Mouse (Mus musculus): ENCODE results near the gene Slf2. TPM values are rescaled to one million over a fixed set of nuclear protein-coding genes. Genes with fewer than 3 reads are reported as not detected.
A peak's percentile ranks its signal among the peaks of the same experiment; 100 is the strongest.

Slf2 gene
- polyA plus RNA-seq, 1 experiment from 2014 or later = 46.4 TPM

DNA sequence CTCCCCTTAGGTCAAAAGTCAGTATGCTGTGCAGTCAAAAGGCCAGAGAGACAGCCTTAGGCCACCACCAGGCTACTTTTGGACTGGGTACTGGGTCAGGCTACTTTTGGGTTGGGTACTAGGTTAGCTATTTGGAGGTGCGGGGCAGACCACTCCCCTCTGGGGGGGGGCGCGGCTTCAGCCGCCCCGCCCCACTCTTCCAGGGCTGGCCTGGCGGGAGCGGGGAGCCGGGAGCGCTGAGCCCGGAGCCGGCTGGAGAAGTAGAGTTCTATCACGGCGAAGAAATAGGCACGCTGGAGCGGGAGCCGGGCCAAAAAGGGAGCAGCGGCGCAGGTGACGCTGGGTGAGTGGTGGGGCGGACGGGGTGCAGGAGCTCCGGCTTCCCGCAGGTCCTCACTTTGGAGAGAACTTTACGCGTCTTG lies 84.0 kb downstream of the Slf2 start:
- Histone ChIP-seq H3K4me2 (ENCODE audit: low read depth) (peak overlapping the region; percentile 87), H3K9me3 (ENCODE audit: control insufficient read depth, low read length) (no peaks in the 10 kb centered on the region), H3K36me3 (ENCODE audit: control insufficient read depth, insufficient read depth, low read length) (peaks cover 2% of the 10 kb centered on the region; the same call in 1 of the 2 replicates), H3K27ac (ENCODE audit: low read depth, low read length) (peak overlapping the region; percentile 58), H3K9ac (ENCODE audit: low read length) (peak overlapping the region; percentile 94), H3K4me1 (ENCODE audit: control insufficient read depth, insufficient read depth, low read length) (peaks cover 22% of the 10 kb centered on the region), H3K27me3 (ENCODE audit: control insufficient read depth, insufficient read depth, low read length) (no peaks in the 10 kb centered on the region), H3K4me3 (ENCODE audit: low read depth, low read length) (peak overlapping the region; percentile 81)
- DNase-seq (ENCODE audit: low spot score) = peak; percentile 62
- no peak for ATAC-seq (ENCODE audit: insufficient read depth, low FRiP score, low TSS enrichment)
- 0% methylated on average over 21 of the region's 25 CpGs for WGBS

DNA sequence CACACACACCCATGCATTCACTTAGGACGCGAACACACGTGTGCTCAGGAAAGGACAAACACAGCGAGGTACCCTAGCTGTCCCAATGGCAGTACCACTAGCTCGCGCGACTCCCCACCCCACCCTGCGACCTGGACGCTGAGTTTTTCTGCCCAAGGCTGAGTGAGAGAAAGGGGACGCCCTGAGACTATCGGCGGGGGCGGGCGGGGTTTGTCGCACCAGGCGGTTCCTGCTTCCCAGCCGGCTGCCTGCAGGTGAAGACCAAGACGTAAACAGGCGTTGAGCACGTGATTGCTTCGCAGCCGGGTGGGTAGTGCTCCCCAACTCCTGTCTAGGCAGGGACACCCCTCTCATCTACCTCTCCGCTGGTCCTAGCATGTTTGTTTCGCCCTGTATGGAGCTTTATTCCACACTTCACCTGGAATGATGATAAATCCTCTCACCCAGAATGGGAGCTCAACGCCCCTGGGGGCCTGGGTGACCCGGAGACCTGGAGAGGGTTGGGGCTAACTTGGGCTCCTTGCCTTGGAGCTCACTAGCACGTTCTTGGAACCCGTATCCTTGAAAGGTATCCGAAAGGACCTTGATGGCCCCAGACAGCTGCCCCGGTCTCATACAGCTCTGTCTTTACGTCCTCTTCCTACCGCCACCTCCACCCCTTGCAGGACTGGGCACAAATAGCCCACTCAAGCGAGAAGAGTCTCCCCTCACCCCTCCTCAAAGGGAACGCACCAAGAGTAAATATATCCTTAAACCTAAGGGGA lies 84.7 kb downstream of the Slf2 start:
- H3K4me2 ChIP-seq (ENCODE audit: low read depth) = peak overlapping the region; percentile 87
- WGBS = 1% methylated on average over 34 of the region's 34 CpGs
- peak overlapping the region; percentile 93 for H3K27ac ChIP-seq (ENCODE audit: low read depth, low read length)
- H3K4me1 ChIP-seq (ENCODE audit: control insufficient read depth, insufficient read depth, low read length) = peaks cover 28% of the 10 kb centered on the region
- peaks cover 1% of the 10 kb centered on the region; the same call in 1 of the 2 replicates for H3K36me3 ChIP-seq (ENCODE audit: control insufficient read depth, insufficient read depth, low read length)
- no peaks in the 10 kb centered on the region for H3K9me3 ChIP-seq (ENCODE audit: control insufficient read depth, low read length)
- peak overlapping the region; percentile 81 for H3K4me3 ChIP-seq (ENCODE audit: low read depth, low read length)
- peak; percentile 43 for DNase-seq (ENCODE audit: low spot score)
- H3K27me3 ChIP-seq (ENCODE audit: control insufficient read depth, insufficient read depth, low read length) = no peaks in the 10 kb centered on the region
- H3K9ac ChIP-seq (ENCODE audit: low read length) = peak overlapping the region; percentile 94
- ATAC-seq (ENCODE audit: insufficient read depth, low FRiP score, low TSS enrichment) = no peak; the same call in 1 of the 2 replicates

- Histone ChIP-seq H3K4me2 (ENCODE audit: low read depth) (peak overlapping the region; percentile 87), H3K27ac (ENCODE audit: low read depth, low read length) (peak overlapping the region; percentile 93), H3K9ac (ENCODE audit: low read length) (peak overlapping the region; percentile 94), H3K9me3 (ENCODE audit: control insufficient read depth, low read length) (no peaks in the 10 kb centered on the region), H3K27me3 (ENCODE audit: control insufficient read depth, insufficient read depth, low read length) (no peaks in the 10 kb centered on the region), H3K4me1 (ENCODE audit: control insufficient read depth, insufficient read depth, low read length) (peaks cover 35% of the 10 kb centered on the region), H3K4me3 (ENCODE audit: low read depth, low read length) (peak overlapping the region; percentile 81), H3K36me3 (ENCODE audit: control insufficient read depth, insufficient read depth, low read length) (peaks cover 4% of the 10 kb centered on the region)
- under 1% methylated on average over 16 of the region's 18 CpGs for WGBS
- DNase-seq (ENCODE audit: low spot score) = peak; percentile 86
- peak; percentile 49; the same call in 1 of the 2 replicates for ATAC-seq (ENCODE audit: insufficient read depth, low FRiP score, low TSS enrichment)
These were observed 85.6 kb downstream of the Slf2 start for GRCm38 (mm10) chr19:45016341-45017215.

- Histone ChIP-seq H3K27me3 (ENCODE audit: control insufficient read depth, insufficient read depth, low read length) (no peaks in the 10 kb centered on the region), H3K27ac (ENCODE audit: low read depth, low read length) (peak overlapping the region; percentile 93), H3K4me2 (ENCODE audit: low read depth) (peak overlapping the region; percentile 87), H3K9me3 (ENCODE audit: control insufficient read depth, low read length) (no peaks in the 10 kb centered on the region), H3K4me1 (ENCODE audit: control insufficient read depth, insufficient read depth, low read length) (peaks cover 35% of the 10 kb centered on the region), H3K9ac (ENCODE audit: low read length) (peak overlapping the region; percentile 94), H3K36me3 (ENCODE audit: control insufficient read depth, insufficient read depth, low read length) (peaks cover 4% of the 10 kb centered on the region), H3K4me3 (ENCODE audit: low read depth, low read length) (peak overlapping the region; percentile 81)
- DNase-seq (ENCODE audit: low spot score) = peak; percentile 89
- 0% methylated on average over 17 of the region's 27 CpGs for WGBS
- ATAC-seq (ENCODE audit: insufficient read depth, low FRiP score, low TSS enrichment) = peak; percentile 70
These were observed 86.3 kb downstream of the Slf2 start for GRCm38 (mm10) chr19:45017216-45017771.

DNA sequence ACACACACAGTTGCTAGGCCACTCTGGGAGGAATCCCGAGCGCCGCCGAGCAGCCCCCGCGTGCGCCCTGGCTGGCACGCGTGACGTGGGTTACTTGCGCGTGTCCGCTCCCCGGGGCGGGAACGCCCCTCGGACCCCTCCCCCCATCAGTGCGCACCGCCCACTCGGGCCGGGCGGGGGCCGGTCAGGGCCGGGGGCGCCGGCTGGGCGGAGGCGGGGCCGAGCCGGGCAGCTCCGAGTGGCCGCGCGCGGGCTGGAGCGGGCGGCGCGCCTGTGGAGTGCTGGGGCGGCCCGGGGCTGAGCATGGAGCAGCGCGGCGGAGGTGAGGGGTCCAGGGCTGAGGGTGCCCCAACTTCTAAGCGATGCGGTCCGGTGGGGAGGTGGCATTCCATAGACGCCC lies 87.0 kb downstream of the Slf2 start:
- Histone ChIP-seq H3K4me2 (ENCODE audit: low read depth) (peak overlapping the region; percentile 87), H3K4me1 (ENCODE audit: control insufficient read depth, insufficient read depth, low read length) (peaks cover 35% of the 10 kb centered on the region), H3K9ac (ENCODE audit: low read length) (peak overlapping the region; percentile 94), H3K36me3 (ENCODE audit: control insufficient read depth, insufficient read depth, low read length) (peaks cover 6% of the 10 kb centered on the region), H3K4me3 (ENCODE audit: low read depth, low read length) (peak overlapping the region; percentile 81), H3K9me3 (ENCODE audit: control insufficient read depth, low read length) (no peaks in the 10 kb centered on the region), H3K27me3 (ENCODE audit: control insufficient read depth, insufficient read depth, low read length) (no peaks in the 10 kb centered on the region), H3K27ac (ENCODE audit: low read depth, low read length) (peak overlapping the region; percentile 93)
- DNase-seq (ENCODE audit: low spot score) = peak; percentile 91
- peak; percentile 48 for ATAC-seq (ENCODE audit: insufficient read depth, low FRiP score, low TSS enrichment)
- under 1% methylated on average over 31 of the region's 48 CpGs for WGBS

DNA sequence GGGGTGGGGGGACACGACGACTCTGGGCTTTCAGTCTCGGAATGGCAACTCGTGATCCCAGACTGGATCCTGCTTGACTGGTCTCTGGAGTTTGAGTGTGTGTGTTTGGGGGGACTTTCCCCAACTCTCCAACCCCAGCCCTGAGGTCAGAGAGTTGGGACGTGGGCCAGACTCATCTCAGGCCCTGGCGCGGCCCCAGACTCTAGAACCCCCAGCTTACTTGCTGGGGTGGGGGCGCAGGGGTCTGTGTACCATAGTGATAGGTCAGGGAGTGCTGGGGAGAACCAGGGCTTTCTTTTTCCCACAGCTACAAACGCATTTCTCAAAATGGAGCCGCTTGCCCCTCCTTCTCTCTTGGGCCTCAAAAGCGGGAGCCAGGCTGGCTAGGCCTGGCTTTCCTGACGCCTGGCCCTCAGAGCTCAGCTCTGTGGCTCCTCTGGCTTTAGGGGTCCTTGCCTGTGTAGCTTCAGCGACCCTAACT lies 87.4 kb downstream of the Slf2 start:
- H3K27me3 ChIP-seq (ENCODE audit: control insufficient read depth, insufficient read depth, low read length) = no peaks in the 10 kb centered on the region
- H3K4me1 ChIP-seq (ENCODE audit: control insufficient read depth, insufficient read depth, low read length) = peaks cover 35% of the 10 kb centered on the region
- H3K27ac ChIP-seq (ENCODE audit: low read depth, low read length) = peak overlapping the region; percentile 93
- DNase-seq (ENCODE audit: low spot score) (peak; percentile 43), ATAC-seq (ENCODE audit: insufficient read depth, low FRiP score, low TSS enrichment) (no peak)
- H3K9ac ChIP-seq (ENCODE audit: low read length) = peak overlapping the region; percentile 94
- H3K36me3 ChIP-seq (ENCODE audit: control insufficient read depth, insufficient read depth, low read length) = peaks cover 7% of the 10 kb centered on the region
- under 1% methylated on average over 12 of the region's 13 CpGs for WGBS
- H3K4me2 ChIP-seq (ENCODE audit: low read depth) = peak overlapping the region; percentile 87
- peak overlapping the region; percentile 81 for H3K4me3 ChIP-seq (ENCODE audit: low read depth, low read length)
- no peaks in the 10 kb centered on the region for H3K9me3 ChIP-seq (ENCODE audit: control insufficient read depth, low read length)

- no peak overlapping the region for H3K27ac ChIP-seq (ENCODE audit: low read depth, low read length)
- H3K4me3 ChIP-seq (ENCODE audit: low read depth, low read length) = no peak overlapping the region
- H3K4me1 ChIP-seq (ENCODE audit: control insufficient read depth, insufficient read depth, low read length) = peaks cover 33% of the 10 kb centered on the region
- ATAC-seq (ENCODE audit: insufficient read depth, low FRiP score, low TSS enrichment) = no peak
- H3K36me3 ChIP-seq (ENCODE audit: control insufficient read depth, insufficient read depth, low read length) = peaks cover 20% of the 10 kb centered on the region
- no peaks in the 10 kb centered on the region for H3K27me3 ChIP-seq (ENCODE audit: control insufficient read depth, insufficient read depth, low read length)
- H3K4me2 ChIP-seq (ENCODE audit: low read depth) = 0 out of 2 replicates have a peak overlapping the region, but pooled peaks have one; percentile 10
- DNase-seq (ENCODE audit: low spot score) = no peak
- H3K9ac ChIP-seq (ENCODE audit: low read length) = no peak overlapping the region
- WGBS = 59% methylated on average over 6 of the region's 6 CpGs
- H3K9me3 ChIP-seq (ENCODE audit: control insufficient read depth, low read length) = no peaks in the 10 kb centered on the region
These were observed 89.4 kb downstream of the Slf2 start for GRCm38 (mm10) chr19:45020348-45020747.

- Histone ChIP-seq H3K27me3 (ENCODE audit: control insufficient read depth, insufficient read depth, low read length) (no peaks in the 10 kb centered on the region), H3K27ac (ENCODE audit: low read depth, low read length) (no peak overlapping the region), H3K9ac (ENCODE audit: low read length) (no peak overlapping the region), H3K9me3 (ENCODE audit: control insufficient read depth, low read length) (no peaks in the 10 kb centered on the region), H3K36me3 (ENCODE audit: control insufficient read depth, insufficient read depth, low read length) (peaks cover 29% of the 10 kb centered on the region), H3K4me2 (ENCODE audit: low read depth) (no peak overlapping the region), H3K4me1 (ENCODE audit: control insufficient read depth, insufficient read depth, low read length) (peaks cover 25% of the 10 kb centered on the region), H3K4me3 (ENCODE audit: low read depth, low read length) (no peak overlapping the region)
- ATAC-seq (ENCODE audit: insufficient read depth, low FRiP score, low TSS enrichment) (no peak), DNase-seq (ENCODE audit: low spot score) (no peak)
- WGBS = 95% methylated on average over 15 of the region's 15 CpGs
These were observed 90.4 kb downstream of the Slf2 start for GRCm38 (mm10) chr19:45021362-45021761.
